Comparison of ENCODE assay signal across 8 mouse cellular contexts in the genomic region with DNA sequence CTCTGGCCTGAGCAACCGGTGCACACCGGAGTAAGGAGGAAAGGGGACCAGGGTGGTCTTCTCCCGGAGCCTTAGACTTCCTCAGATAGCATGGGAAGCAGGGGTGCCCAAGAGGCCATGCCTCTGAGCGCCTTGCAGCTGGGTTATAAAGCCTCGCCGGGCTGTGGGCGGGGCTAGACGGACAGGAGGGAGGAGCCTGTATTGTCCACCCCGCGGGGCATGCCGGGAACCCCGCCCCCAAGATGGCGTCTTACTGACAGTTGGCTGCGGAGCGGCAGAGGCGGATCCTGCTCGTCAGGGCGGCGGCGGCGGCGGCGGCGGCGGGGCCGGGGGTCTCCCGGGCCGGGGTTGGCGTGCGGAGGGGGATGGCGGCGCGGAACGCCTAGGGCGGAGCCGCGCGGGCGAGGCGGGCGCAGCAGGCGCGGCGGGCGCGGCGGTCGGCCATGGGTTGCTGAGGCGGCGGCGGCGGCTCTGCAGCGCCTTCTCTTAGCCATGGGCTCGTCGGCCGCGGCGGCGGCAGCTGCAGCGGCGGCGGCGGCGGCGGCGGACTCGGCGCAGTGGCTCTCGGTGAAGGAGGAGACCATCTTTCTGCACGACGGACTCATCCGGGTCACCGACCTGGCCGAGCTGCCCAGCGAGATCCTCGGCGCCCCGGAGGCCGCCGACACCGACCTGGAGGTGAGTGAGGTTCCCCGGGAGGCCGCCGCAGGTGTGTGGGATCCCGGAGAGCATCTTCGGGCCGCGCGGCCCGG. TPM values are rescaled to one million over a fixed set of nuclear protein-coding genes. Genes with fewer than 3 reads are reported as not detected.
A peak's percentile ranks its signal among the peaks of the same experiment; 100 is the strongest.
DNase-seq lines count a peak whose midpoint lies in the region; ATAC-seq and TF ChIP-seq lines count a peak whose summit lies in the region.

TSS of gene Hectd4 (plus strand) at position 240 of the 752 bp plus-strand sequence.

- no peak for TF ChIP-seq CTCF in E14TG2a.4 (conservative IDR thresholded peaks at IDR 0.05; ENCODE audit: low read length)
- no peak for TF ChIP-seq CTCF in liver, postnatal 0 days (IDR thresholded peaks at IDR 0.05; ENCODE audit: low read depth)

- peak; percentile 97 for DNase-seq in c-Kit-positive CD71-positive TER-119-positive erythroid progenitor cells, embryonic 14.5 days (ENCODE audit: low spot score)
- DNase-seq in heart, postnatal 10 days: peak; percentile 97 to 99
- peak; percentile 73 for DNase-seq in large intestine, adult 2 months (ENCODE audit: low read depth, low spot score)
- DNase-seq in liver, postnatal 0 days: peak; percentile 100
- peak; percentile 100 for DNase-seq in testis, postnatal 10 days (ENCODE audit: low spot score)

- H3K27ac ChIP-seq in forebrain, embryonic 13.5 days: peak within 1 kb of the TSS; percentile 95
- peak within 1 kb of the TSS; percentile 95 for H3K27ac ChIP-seq in liver, postnatal 0 days (ENCODE audit: low read depth)
- peak within 1 kb of the TSS; percentile 94 for H3K27ac ChIP-seq in neural tube, embryonic 14.5 days (ENCODE audit: low read depth, low read length)

- peak within 1 kb of the TSS; percentile 88 for H3K4me2 ChIP-seq in forebrain, embryonic 13.5 days
- H3K4me2 ChIP-seq in liver, postnatal 0 days (ENCODE audit: low read depth, low read length): peak within 1 kb of the TSS; percentile 84
- peak within 1 kb of the TSS; percentile 76 for H3K4me2 ChIP-seq in neural tube, embryonic 14.5 days (ENCODE audit: low read depth, low read length)

- H3K9ac ChIP-seq in forebrain, embryonic 13.5 days: peak within 1 kb of the TSS; percentile 96
- peak within 1 kb of the TSS; percentile 96 for H3K9ac ChIP-seq in liver, postnatal 0 days (replicated peaks)
- peak within 1 kb of the TSS; percentile 98 for H3K9ac ChIP-seq in neural tube, embryonic 14.5 days (replicated peaks; ENCODE audit: low read depth, low read length)

- no peak for TF ChIP-seq EP300 in liver, postnatal 0 days (IDR thresholded peaks at IDR 0.05; ENCODE audit: low read depth)

- H3K27me3 ChIP-seq in E14TG2a.4 (ENCODE audit: insufficient read depth, low read length): peaks cover 9% of the 10 kb centered on the region
- no peaks in the 10 kb centered on the region for H3K27me3 ChIP-seq in forebrain, embryonic 13.5 days
- no peaks in the 10 kb centered on the region for H3K27me3 ChIP-seq in liver, postnatal 0 days (ENCODE audit: insufficient read depth, low read length)
- no peaks in the 10 kb centered on the region for H3K27me3 ChIP-seq in neural tube, embryonic 14.5 days (ENCODE audit: control insufficient read depth, insufficient read depth, low read length)

- no peaks in the 10 kb centered on the region for H3K36me3 ChIP-seq in E14TG2a.4 (ENCODE audit: insufficient read depth, low read length)
- H3K36me3 ChIP-seq in forebrain, embryonic 13.5 days (ENCODE audit: poor library complexity, severe bottlenecking): 0 out of 2 replicates have a peak, but pooled peaks cover 4% of the 10 kb centered on the region
- no peaks in the 10 kb centered on the region; the same call in 1 of the 2 replicates for H3K36me3 ChIP-seq in liver, postnatal 0 days (replicated peaks; ENCODE audit: insufficient read depth, low read length)
- H3K36me3 ChIP-seq in neural tube, embryonic 14.5 days (ENCODE audit: control insufficient read depth, insufficient read depth, low read length): no peaks in the 10 kb centered on the region

- WGBS in forebrain, embryonic 13.5 days: under 1% methylated on average over 40 of the region's 90 CpGs
- WGBS in large intestine, adult 2 months: under 1% methylated on average over 85 of the region's 90 CpGs
- WGBS in liver, postnatal 0 days (ENCODE audit: insufficient replicate concordance): 2% methylated on average over 29 of the region's 90 CpGs
- WGBS in neural tube, embryonic 14.5 days: under 1% methylated on average over 58 of the region's 90 CpGs

- peak within 1 kb of the TSS; percentile 97 for H3K4me3 ChIP-seq in E14TG2a.4 (replicated peaks; ENCODE audit: low read length)
- H3K4me3 ChIP-seq in forebrain, embryonic 13.5 days: peak within 1 kb of the TSS; percentile 96
- H3K4me3 ChIP-seq in liver, postnatal 0 days (ENCODE audit: low read depth, low read length): peak within 1 kb of the TSS; percentile 97
- peak within 1 kb of the TSS; percentile 100 for H3K4me3 ChIP-seq in neural tube, embryonic 14.5 days (ENCODE audit: low read depth, low read length)

- H3K4me1 ChIP-seq in E14TG2a.4 (replicated peaks; ENCODE audit: low read depth, low read length): peaks cover 20% of the 10 kb centered on the region
- H3K4me1 ChIP-seq in forebrain, embryonic 13.5 days: peaks cover 26% of the 10 kb centered on the region
- H3K4me1 ChIP-seq in liver, postnatal 0 days (ENCODE audit: insufficient read depth): peaks cover 21% of the 10 kb centered on the region
- H3K4me1 ChIP-seq in neural tube, embryonic 14.5 days (ENCODE audit: control insufficient read depth, insufficient read depth, low read length): peaks cover 13% of the 10 kb centered on the region

- no peaks in the 10 kb centered on the region for H3K9me3 ChIP-seq in E14TG2a.4 (ENCODE audit: low read length)
- H3K9me3 ChIP-seq in forebrain, embryonic 13.5 days (replicated peaks): no peaks in the 10 kb centered on the region
- H3K9me3 ChIP-seq in liver, postnatal 0 days (ENCODE audit: low read length): no peaks in the 10 kb centered on the region
- no peaks in the 10 kb centered on the region for H3K9me3 ChIP-seq in neural tube, embryonic 14.5 days (ENCODE audit: control insufficient read depth, low read length)

- intact Hi-C loops in heart, postnatal 10 days (cut with DNase I): loop anchor here (5.0 kb wide), 2 partner anchors 157 to 172 kb away; no protein-coding TSS in a partner anchor

- peak; percentile 88 for ATAC-seq in forebrain, embryonic 13.5 days
- ATAC-seq in liver, postnatal 0 days: peak; percentile 60
- peak; percentile 82 for ATAC-seq in neural tube, embryonic 14.5 days (ENCODE audit: low read depth)

RNA-seq across cellular contexts. Expression of gene Hectd4, which starts in this region (rescaled TPM):
- polyA plus RNA-seq in forebrain, embryonic 13.5 days (2015; fragmentation: Nextera tagmentation; extraction: Ambion mirVana): 12.6 and 13.4 TPM in 2 replicates
- 10 to 100 TPM; 24.0 to 24.4 TPM for total RNA-seq in heart, postnatal 10 days (2021)
- polyA plus RNA-seq in large intestine, adult 2 months (2012; rRNA removed): 9.5 and 20.5 TPM in 2 replicates
- 3.3 and 3.6 TPM in 2 replicates for polyA plus RNA-seq in liver, postnatal 0 days (2015; fragmentation: Nextera tagmentation; extraction: Ambion mirVana)
- polyA plus RNA-seq in neural tube, embryonic 14.5 days (2014; fragmentation: Nextera tagmentation; extraction: Ambion mirVana): 30.1 and 35.2 TPM in 2 replicates

Comparison
In these comparisons a context has a peak if more than half of its experiments do, and no peak if none do; other contexts are left out.
1. Peak in every context shown above with its lines: DNase-seq, ATAC-seq, H3K4me3 ChIP-seq and H3K27ac ChIP-seq.